Mouse (Mus musculus): ENCODE data around the gene Pik3r4.

Pik3r4 gene

DNA sequence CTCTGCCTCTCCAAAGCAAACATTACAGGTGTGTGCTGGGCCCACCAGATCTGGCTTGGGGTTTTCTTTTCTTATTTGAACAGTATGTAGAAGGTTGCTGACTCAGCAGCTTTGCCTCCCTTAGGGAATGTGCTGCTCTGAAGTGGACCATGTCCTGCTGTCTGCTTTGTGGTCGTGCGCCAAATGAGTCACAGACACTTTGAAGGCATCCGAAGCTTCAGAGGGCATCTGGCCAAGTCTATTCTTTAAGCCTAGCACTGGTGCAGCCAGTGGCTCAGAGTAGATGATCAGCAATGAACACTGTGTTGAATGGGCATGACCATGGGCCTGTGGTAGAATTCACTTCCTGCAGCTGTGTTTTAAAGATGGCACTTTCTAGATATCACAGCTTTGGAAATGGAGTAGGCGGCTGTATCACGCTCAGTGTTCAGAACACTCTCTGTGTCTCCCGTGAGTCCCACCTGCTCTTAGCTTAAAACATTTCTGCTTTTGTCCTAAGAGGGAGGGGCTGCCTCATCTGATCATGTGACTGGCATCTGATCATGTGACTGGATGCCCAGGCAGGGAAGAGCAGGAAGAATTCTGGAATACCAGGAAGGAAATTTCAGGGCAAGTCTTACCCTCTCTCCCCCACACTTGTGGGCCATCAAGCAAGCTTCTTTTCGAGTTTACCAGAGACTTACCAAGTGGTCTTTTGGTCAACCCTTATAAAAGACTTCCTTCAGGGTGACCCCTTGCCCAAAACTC lies 54.2 kb downstream of the Pik3r4 start:
- in situ Hi-C loops (cut with MseI, MboI), result loop anchor here in 1 of 2 experiments (25.0 kb wide), 1 partner anchor 415 kb away; no protein-coding TSS in a partner anchor

DNA sequence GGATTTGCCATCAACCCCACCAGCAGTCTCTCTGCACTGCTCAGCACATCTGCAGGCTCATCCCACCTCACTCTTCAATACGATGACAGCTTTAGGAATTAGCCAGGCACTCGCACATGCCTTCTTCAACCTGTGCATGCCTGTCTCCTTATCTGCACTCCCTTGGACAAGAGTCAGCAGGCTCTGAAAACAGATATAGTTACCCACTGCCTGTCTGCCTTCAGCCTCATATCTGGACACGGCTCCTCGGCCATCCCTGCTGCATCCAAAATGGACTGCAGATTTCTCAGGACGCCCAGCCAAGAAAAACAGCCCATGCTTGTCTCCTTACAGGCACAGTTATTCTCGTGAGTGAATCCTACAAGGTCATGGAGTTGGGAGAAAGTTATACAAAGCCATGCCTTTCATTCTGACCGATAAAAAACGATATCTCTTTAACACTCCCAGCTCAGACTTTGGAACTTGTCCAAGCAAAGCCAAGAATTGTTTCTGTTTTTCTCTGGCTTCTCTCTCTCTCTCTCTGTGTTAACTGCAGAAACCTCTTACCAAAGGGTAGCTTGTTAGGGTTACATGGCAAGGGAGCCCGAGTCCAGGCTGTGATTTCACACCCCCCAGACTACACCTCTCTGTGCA lies 55.1 kb downstream of the Pik3r4 start:
- in situ Hi-C loops (cut with MseI, MboI), result loop anchor here in 1 of 2 experiments (25.0 kb wide), 1 partner anchor 414 kb away; no protein-coding TSS in a partner anchor

DNA sequence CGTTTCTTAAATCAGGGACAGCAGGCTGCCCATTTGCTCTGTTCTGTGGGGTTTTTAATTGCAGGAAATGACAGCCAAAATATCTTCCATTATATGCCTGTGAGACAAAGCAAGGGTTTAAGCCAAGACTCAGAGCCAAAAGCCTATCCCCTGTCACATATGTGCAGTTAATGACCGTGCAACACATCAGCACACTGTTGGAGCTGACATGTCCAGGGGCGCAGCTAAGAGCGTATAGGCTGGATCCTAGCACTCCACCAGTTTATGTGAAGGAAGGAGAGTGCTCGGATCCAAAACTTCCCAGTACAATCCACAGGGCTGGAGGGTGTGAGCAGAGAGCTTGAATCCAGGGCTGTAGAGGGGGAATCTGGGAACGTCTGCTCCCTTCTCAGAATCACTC lies 57.9 kb downstream of the Pik3r4 start:
- in situ Hi-C loops (cut with MseI, MboI), result no loop called here

DNA sequence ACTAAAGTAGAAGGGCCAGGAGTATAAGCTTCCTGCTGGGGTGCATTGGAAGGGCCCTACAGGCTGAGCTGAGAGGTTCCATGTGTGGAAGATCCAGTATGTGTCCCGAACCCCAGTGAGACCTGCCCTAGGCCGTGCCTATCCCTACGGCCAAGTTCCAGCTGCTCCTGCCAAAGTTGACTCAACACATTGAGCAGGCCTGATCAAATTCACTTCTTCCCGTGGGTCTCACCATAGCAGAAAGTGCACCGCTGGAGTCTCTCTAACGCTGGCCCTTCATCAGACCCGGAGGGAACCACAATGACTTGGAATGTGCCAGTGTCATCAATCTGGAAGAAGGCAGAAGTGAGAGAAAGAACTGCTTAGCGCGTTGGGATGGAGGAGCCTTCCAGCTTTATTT lies 59.2 kb downstream of the Pik3r4 start:
- in situ Hi-C loops (cut with MseI, MboI), result no loop called here

DNA sequence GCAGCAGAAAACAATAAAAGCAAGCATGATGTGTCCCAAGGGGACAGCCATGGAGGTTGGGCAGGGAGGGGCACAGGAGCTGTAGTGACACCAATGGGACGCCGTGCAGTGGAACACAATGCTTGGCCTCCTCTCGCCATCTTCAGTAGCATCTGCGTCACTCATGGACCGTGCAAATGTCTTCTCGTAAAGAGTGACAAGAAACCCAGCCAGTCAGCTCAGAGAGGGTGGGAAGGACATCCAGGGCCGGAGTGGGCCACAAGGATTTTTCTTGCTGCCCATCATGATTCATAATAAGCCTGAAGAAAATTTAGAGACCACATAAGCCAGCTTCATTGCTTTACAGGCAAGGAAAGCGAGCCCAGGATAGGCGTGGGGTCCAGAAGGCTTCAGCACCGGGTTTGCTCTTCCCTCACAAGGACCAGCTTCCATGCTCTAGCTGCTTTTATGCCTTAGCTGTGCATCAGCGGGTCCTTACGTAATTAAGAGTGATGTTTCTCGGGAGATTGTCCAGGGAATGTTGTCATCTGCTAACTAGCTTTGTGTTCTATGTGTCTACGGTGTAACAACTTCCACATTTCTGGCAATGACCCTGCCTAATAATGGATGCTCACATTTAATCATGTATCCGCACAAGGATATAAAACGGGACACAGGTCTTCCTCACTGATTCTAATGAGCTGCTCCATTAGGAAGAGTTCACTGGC lies 61.6 kb downstream of the Pik3r4 start:
- in situ Hi-C loops (cut with MseI, MboI), result no loop called here

DNA sequence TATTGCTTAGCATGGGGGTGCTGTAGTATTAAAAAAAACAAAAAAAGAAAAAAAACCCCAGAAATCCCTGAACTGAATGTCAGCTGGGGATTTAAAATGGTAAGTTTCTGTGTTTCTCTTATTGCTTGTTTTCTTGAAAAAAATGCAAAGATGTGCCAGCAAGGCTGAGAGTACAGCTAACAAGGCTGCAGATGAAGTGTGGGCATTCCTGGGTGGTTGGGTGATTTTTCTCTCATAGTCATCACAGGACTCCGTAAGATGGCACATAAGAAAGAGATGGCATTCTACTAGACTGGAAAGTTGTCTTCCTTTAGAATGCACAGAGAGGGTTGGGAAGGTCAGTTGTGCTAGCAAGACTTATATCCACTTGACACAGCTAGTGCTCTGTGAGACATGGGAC lies 62.2 kb downstream of the Pik3r4 start:
- in situ Hi-C loops (cut with MseI, MboI), result no loop called here

DNA sequence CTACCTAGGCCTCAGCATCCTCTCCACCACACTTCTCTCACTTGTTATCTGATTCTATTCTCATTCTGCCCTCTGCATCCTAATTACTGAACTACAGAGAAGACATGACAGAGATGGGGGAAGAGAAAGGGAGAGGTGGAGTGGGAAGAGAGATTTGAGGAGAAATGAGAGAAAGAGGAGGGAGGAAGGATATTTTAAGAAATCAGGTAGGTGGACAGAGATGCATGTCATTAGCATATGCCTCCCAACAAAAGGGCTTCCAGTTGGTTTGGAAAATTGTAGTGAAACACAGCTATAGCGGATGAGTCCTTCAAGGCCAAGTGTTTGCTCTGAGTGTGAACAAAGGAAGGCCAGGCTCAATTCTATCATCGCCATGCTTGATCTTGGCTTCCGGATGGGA lies 69.3 kb downstream of the Pik3r4 start:
- in situ Hi-C loops (cut with MseI, MboI), result no loop called here

DNA sequence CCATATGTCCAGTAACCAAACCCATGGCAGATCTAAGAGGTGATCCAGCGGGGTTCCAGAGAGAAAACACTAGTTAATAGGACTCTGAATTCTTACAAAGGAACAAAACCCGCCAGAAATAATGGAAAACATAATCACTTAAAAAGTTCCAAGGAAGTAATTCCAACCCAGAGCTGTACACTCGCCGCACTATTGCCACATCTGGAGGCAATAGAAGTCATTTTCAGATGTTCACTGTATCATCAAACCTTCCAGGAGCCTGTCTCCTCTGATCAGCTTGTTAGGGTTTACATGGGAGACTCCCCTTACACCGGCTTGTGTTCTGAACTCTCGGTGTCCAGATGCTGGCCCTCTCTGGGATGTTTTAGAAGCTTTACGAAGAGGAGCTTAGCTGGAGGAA lies 76.6 kb downstream of the Pik3r4 start:
- in situ Hi-C loops (cut with MseI, MboI), result no loop called here

DNA sequence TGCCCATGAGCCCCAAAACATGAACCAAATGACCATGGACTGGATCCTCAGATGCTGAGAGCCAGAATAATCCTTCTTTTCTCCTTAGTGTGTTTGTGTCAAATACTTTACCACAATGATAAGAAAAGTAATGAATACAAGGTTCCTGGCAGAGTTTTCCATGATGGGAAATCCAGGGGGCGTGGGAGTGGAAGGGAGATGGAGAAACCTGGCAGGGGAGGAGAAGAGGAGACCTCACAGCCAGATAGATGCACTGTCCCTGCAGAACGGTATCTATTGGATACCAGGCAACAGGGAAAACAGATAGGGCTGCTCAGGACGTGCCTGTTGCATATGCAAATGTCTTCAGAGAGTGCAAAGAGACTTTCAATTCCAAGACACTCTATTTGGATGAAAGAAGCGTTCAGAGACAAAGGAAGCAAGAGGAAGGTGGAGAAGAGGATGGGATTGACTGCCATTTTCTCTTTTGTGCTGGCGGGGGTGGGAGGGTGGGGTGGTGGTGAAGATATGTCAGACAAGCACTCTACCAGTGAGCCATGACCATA lies 77.1 kb downstream of the Pik3r4 start:
- in situ Hi-C loops (cut with MseI, MboI), result no loop called here

DNA sequence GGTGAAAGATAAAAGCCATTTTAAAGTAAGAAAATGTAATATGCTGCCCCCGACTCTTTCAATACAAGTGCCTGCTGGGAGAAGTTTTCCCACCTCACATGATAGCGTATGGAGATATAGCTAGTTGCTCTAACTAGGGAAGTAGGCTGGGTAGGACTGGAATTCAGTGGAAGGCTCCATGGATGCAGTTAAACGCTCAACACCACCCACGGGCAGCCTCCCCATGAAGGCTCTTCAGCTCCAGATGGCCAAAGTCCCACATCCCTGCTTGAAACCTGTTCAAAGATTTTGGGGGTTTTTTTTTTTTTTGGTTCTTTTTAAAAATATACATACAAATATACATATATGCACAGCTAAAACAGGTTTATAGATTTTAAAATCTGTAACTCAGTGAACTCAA lies 77.7 kb downstream of the Pik3r4 start:
- in situ Hi-C loops (cut with MseI, MboI), result no loop called here

DNA sequence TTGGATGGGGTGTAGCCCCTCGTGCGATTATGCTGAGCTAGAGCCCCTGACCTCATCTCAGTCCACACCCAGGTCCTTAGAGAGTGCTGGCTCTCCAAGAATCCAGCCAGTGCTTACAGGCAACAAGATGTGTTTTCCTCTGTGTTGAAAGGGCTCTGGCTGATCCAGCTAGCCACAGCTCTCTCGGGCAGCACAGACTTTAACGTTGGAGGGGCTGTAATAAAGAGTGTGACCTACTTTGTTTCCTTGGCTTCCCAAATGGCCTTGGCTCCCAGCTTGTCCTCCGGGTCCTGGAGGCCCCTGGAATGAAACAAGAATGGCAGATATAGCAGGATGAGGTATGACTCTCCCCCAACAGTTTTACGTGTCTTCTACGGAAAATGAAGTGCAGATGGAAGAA lies 89.2 kb downstream of the Pik3r4 start:
- in situ Hi-C loops (cut with MseI, MboI), result no loop called here

DNA sequence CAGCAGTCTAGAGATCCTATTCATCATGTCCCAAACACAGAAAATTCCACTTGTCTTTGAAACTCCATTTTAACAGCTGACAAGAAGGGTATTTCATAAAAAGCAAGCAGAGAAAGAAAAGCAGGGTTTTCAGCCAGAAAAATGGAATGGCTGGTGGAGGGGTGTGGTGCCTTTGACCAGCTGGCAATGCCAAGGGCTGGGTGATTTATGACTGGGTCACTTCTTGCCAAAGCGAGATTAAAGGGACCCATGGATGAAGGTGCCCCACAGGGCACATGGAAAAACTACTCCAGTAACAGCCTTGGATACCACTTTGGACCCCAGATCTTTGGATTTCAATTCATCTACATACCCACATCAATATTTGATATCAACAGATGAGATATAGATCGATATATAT lies 91.9 kb downstream of the Pik3r4 start:
- in situ Hi-C loops (cut with MseI, MboI), result no loop called here

DNA sequence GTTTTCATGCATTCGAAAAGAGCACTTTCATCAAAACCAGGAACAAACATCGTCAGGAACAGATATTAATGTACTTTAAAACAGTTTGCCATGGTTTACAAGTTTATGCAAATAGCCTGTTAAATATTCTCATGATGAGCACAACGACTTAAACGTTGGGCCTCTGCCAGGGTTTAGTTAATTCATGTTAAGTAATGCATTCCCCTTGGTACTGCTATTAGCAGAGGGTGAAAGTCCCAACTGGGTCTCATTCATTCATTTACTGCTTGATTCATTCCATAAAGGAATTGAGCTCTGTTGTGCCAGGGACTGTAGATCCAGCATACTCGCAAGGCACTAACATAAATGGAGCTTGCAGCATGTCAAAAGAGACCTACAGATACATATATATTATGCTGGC lies 92.4 kb downstream of the Pik3r4 start:
- in situ Hi-C loops (cut with MseI, MboI), result no loop called here
